Mouse (Mus musculus): ENCODE data around the gene Arhgef6.

- TF ChIP-seq CTCF (IDR thresholded peaks at IDR 0.05; ENCODE audit: low read depth) = no peak
- no peak for TF ChIP-seq EP300 (optimal IDR thresholded peaks at IDR 0.05)
These were observed 155.2 kb downstream of the Arhgef6 start for GRCm38 (mm10) chrX:57183359-57183758.
